Mouse (Mus musculus) limb, embryonic 14.5 days (tissue): ENCODE results near the gene Hsf5. TPM values are rescaled to one million over a fixed set of nuclear protein-coding genes. Genes with fewer than 3 reads are reported as not detected.

Source experiments
- ATAC-seq: fragments of 200-750 bp; cut with Nextera tagmentation; 2 replicates; pipeline ENCODE4 v1.8.0; 2017; ENCODE audit warnings: low read depth, moderate number of reproducible peaks, moderate TSS enrichment; ENCODE audit not compliant: low FRiP score
- DNase-seq: peaks from one replicate; pipeline ENCODE4 v3.0.0-alpha.2; 2015; ENCODE audit warnings: low spot score
- H3K27ac ChIP-seq: fragments of 300-500 bp; sonication (generic); replicated peaks from 2 replicates; pipeline ENCODE4 v1.5.1; 2014; ENCODE audit warnings: low read depth, mild to moderate bottlenecking, low read length, moderate library complexity, mixed read lengths
- H3K27me3 ChIP-seq: fragments of 300-500 bp; sonication (generic); 2 replicates; pipeline ENCODE4 v1.6.1; 2014; ENCODE audit warnings: low read length, mixed read lengths; ENCODE audit not compliant: control insufficient read depth, insufficient read depth
- H3K36me3 ChIP-seq: fragments of 300-500 bp; sonication (generic); 2 replicates; pipeline ENCODE4 v1.6.1; 2014; ENCODE audit warnings: mild to moderate bottlenecking, low read length, moderate library complexity, mixed read lengths; ENCODE audit not compliant: control insufficient read depth, insufficient read depth
- H3K4me1 ChIP-seq: fragments of 300-500 bp; sonication (generic); 2 replicates; pipeline ENCODE4 v1.6.1; 2014; ENCODE audit warnings: antibody characterized with exemption, low read length, mixed read lengths; ENCODE audit not compliant: control insufficient read depth, insufficient read depth
- H3K4me2 ChIP-seq: fragments of 300-500 bp; sonication (generic); replicated peaks from 2 replicates; pipeline ENCODE4 v1.6.1; 2014; ENCODE audit warnings: low read depth, mild to moderate bottlenecking, low read length, moderate library complexity; ENCODE audit not compliant: severe bottlenecking
- H3K4me3 ChIP-seq: fragments of 300-500 bp; sonication (generic); replicated peaks from 2 replicates; pipeline ENCODE4 v1.5.1; 2014; ENCODE audit warnings: low read length
- H3K9ac ChIP-seq: fragments of 300-500 bp; sonication (generic); 2 replicates; pipeline ENCODE4 v1.6.1; 2014; ENCODE audit warnings: mild to moderate bottlenecking, low read depth, low read length, moderate library complexity; ENCODE audit not compliant: severe bottlenecking
- H3K9me3 ChIP-seq: fragments of 300-500 bp; sonication (generic); 2 replicates; pipeline ENCODE4 v1.6.1; 2016; ENCODE audit warnings: low read length; ENCODE audit not compliant: control insufficient read depth
- POLR2A ChIP-seq: fragments of 200-500 bp; IDR thresholded peaks from 2 replicates; pipeline ENCODE4 v1.8.0; 2012; ENCODE audit warnings: inconsistent platforms, mild to moderate bottlenecking, moderate library complexity, borderline replicate concordance; ENCODE audit not compliant: insufficient read depth, insufficient read length; ENCODE audit errors: extremely low read depth
- WGBS: fragments of 180-500 bp; shearing (Covaris S2); extraction: QIAGEN DNeasy Blood & Tissue Kit; methylation state at CpG from one replicate; pipeline ENCODE4 v1.1.7; 2014; 5-methylcytosine and 5-hydroxymethylcytosine counted together
- polyA plus RNA-seq, 2 experiments: library from polyadenylated mRNA; depleted of rRNA in 1 of 2; stranded (reverse) in 1 of 2; unstranded in 1 of 2; fragments of >200 nt; fragmentation: Nextera tagmentation in 1 of 2; extraction: Ambion mirVana in 1 of 2; gene quantifications; 2 replicates each; pipeline versions ENCODE4 v1.2.1 to v1.2.3; 2012 to 2014

The Hsf5 gene
- polyA plus RNA-seq, 2 experiments: 0.15 to 0.25 TPM

- no peak for ATAC-seq
- Histone ChIP-seq H3K9me3 (no peaks in the 10 kb centered on the region), H3K27ac (no peak overlapping the region), H3K36me3 (no peaks in the 10 kb centered on the region), H3K9ac (no peak overlapping the region), H3K4me1 (0 out of 2 replicates have a peak, but pooled peaks cover 3% of the 10 kb centered on the region), H3K4me2 (no peak overlapping the region), H3K27me3 (no peaks in the 10 kb centered on the region), H3K4me3 (no peak overlapping the region)
- no peak for DNase-seq
- no peak for TF ChIP-seq POLR2A
- WGBS: 56% methylated on average over 14 of the region's 14 CpGs
These were observed 80.2 kb downstream of the Hsf5 start for GRCm38 (mm10) chr11:87697131-87697682.

- H3K27me3 ChIP-seq: no peaks in the 10 kb centered on the region
- no peak overlapping the region for H3K27ac ChIP-seq
- no peak for ATAC-seq
- TF ChIP-seq POLR2A: no peak
- no peaks in the 10 kb centered on the region for H3K36me3 ChIP-seq
- H3K9ac ChIP-seq: no peak overlapping the region
- no peak for DNase-seq
- H3K4me2 ChIP-seq: no peak overlapping the region
- no peak overlapping the region for H3K4me3 ChIP-seq
- 0 out of 2 replicates have a peak, but pooled peaks cover 3% of the 10 kb centered on the region for H3K4me1 ChIP-seq
- 85% methylated on average over 4 of the region's 4 CpGs for WGBS
- no peaks in the 10 kb centered on the region for H3K9me3 ChIP-seq
These were observed 81.2 kb downstream of the Hsf5 start for GRCm38 (mm10) chr11:87698126-87698525.

- ATAC-seq (no peak), DNase-seq (no peak)
- 84% methylated on average over 6 of the region's 6 CpGs for WGBS
- no peak overlapping the region for H3K4me3 ChIP-seq
- no peak overlapping the region for H3K27ac ChIP-seq
- H3K36me3 ChIP-seq: no peaks in the 10 kb centered on the region
- H3K27me3 ChIP-seq: no peaks in the 10 kb centered on the region
- H3K9ac ChIP-seq: no peak overlapping the region
- H3K4me2 ChIP-seq: no peak overlapping the region
- no peaks in the 10 kb centered on the region for H3K9me3 ChIP-seq
- H3K4me1 ChIP-seq: 0 out of 2 replicates have a peak, but pooled peaks cover 3% of the 10 kb centered on the region
- TF ChIP-seq POLR2A: no peak
These were observed 84.1 kb downstream of the Hsf5 start for GRCm38 (mm10) chr11:87701108-87701507.

- Histone ChIP-seq H3K27ac (no peak overlapping the region), H3K27me3 (no peaks in the 10 kb centered on the region), H3K36me3 (no peaks in the 10 kb centered on the region), H3K4me3 (no peak overlapping the region), H3K9ac (no peak overlapping the region), H3K4me1 (0 out of 2 replicates have a peak, but pooled peaks cover 3% of the 10 kb centered on the region), H3K9me3 (no peaks in the 10 kb centered on the region), H3K4me2 (no peak overlapping the region)
- ATAC-seq (no peak), DNase-seq (no peak)
- no peak for TF ChIP-seq POLR2A
- whole genome bisulfite sequencing: 77% methylated on average over 14 of the region's 14 CpGs
These were observed 85.1 kb downstream of the Hsf5 start for GRCm38 (mm10) chr11:87701877-87702620.

- Histone ChIP-seq H3K4me2 (no peak overlapping the region), H3K9me3 (no peaks in the 10 kb centered on the region), H3K9ac (no peak overlapping the region), H3K4me1 (0 out of 2 replicates have a peak, but pooled peaks cover 3% of the 10 kb centered on the region), H3K4me3 (no peak overlapping the region), H3K36me3 (no peaks in the 10 kb centered on the region), H3K27me3 (no peaks in the 10 kb centered on the region), H3K27ac (no peak overlapping the region)
- TF ChIP-seq POLR2A: no peak
- WGBS: 83% methylated on average over 5 of the region's 5 CpGs
- ATAC-seq: no peak
- no peak for DNase-seq
These were observed 86.7 kb downstream of the Hsf5 start for GRCm38 (mm10) chr11:87703654-87704053.
